Mouse (Mus musculus) kidney, embryonic 14.5 days (tissue): Measurements from ENCODE around the gene Gtf2ird2. TPM values are rescaled to one million over a fixed set of nuclear protein-coding genes. Genes with fewer than 3 reads are reported as not detected.

Experiments
- ATAC-seq: fragments of 200-750 bp; cut with Nextera tagmentation; 2 replicates; pipeline ENCODE4 v1.8.0; 2017; ENCODE audit warnings: moderate number of reproducible peaks, mild to moderate bottlenecking, moderate TSS enrichment, moderate library complexity; ENCODE audit not compliant: low FRiP score, low TSS enrichment
- H3K27ac ChIP-seq: fragments of 300-500 bp; sonication (generic); 2 replicates; pipeline ENCODE4 v1.5.1; 2014; ENCODE audit warnings: low read depth, mild to moderate bottlenecking, low read length, moderate library complexity, mixed read lengths
- H3K27me3 ChIP-seq: fragments of 300-500 bp; sonication (generic); 2 replicates; pipeline ENCODE4 v1.6.1; 2014; ENCODE audit warnings: mild to moderate bottlenecking, low read length; ENCODE audit not compliant: control insufficient read depth, insufficient read depth
- H3K36me3 ChIP-seq: fragments of 300-500 bp; sonication (generic); 2 replicates; pipeline ENCODE4 v1.6.1; 2014; ENCODE audit warnings: low read length, mixed read lengths; ENCODE audit not compliant: control insufficient read depth, insufficient read depth
- H3K4me1 ChIP-seq: fragments of 300-500 bp; sonication (generic); 2 replicates; pipeline ENCODE4 v1.6.1; 2014; ENCODE audit warnings: low read length, mixed read lengths; ENCODE audit not compliant: control insufficient read depth, insufficient read depth
- H3K4me2 ChIP-seq: fragments of 300-500 bp; sonication (generic); replicated peaks from 2 replicates; pipeline ENCODE4 v1.6.1; 2014; ENCODE audit warnings: low read depth, mild to moderate bottlenecking, low read length
- H3K4me3 ChIP-seq: fragments of 300-500 bp; sonication (generic); 2 replicates; pipeline ENCODE4 v1.5.1; 2014; ENCODE audit warnings: mild to moderate bottlenecking, low read length
- H3K9ac ChIP-seq: fragments of 300-500 bp; sonication (generic); 2 replicates; pipeline ENCODE4 v1.6.1; 2014; ENCODE audit warnings: low read depth, mild to moderate bottlenecking, low read length, moderate library complexity
- H3K9me3 ChIP-seq: fragments of 300-500 bp; sonication (generic); 2 replicates; pipeline ENCODE4 v1.6.1; 2016; ENCODE audit warnings: low read length; ENCODE audit not compliant: control insufficient read depth
- WGBS: fragments of 180-500 bp; shearing (Covaris S2); extraction: QIAGEN DNeasy Blood & Tissue Kit; methylation state at CpG from one replicate; pipeline ENCODE4 v1.1.7; 2014; 5-methylcytosine and 5-hydroxymethylcytosine counted together
- polyA plus RNA-seq: library from polyadenylated mRNA; unstranded; fragments of >200 nt; fragmentation: Nextera tagmentation; extraction: Ambion mirVana; gene quantifications from 2 replicates; pipeline ENCODE4 v1.2.1, GENCODE M21; 2014

Gtf2ird2 gene
- polyA plus RNA-seq, 1 experiment from 2014 or later, result 9.2 TPM

DNA sequence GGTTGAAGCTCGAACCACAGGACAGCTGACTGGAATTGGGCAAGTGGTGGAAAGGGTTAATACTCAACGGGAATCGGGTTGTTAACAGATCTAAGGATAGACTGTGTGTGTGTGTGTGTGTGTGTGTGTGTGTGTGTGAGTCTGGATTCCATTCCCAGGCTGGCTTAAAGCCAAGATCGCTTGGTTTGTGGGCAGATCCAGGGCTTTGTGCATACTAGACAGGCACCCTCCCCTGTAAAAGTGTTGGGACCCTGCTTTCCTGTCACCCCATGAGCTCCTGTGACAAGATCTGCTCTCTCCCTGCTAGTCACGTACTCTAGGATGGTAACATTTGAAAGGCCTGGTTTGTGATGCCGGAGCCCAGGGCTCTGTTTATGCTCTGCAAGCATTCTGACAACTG, 51.3 kb downstream of the Gtf2ird2 start:
- Histone ChIP-seq H3K4me3 (no peak overlapping the region), H3K4me1 (0 out of 2 replicates have a peak, but pooled peaks cover 14% of the 10 kb centered on the region), H3K27ac (peak overlapping the region; percentile 2; the same call in 1 of the 2 replicates), H3K27me3 (no peaks in the 10 kb centered on the region), H3K9me3 (no peaks in the 10 kb centered on the region), H3K9ac (no peak overlapping the region), H3K36me3 (peaks cover 44% of the 10 kb centered on the region), H3K4me2 (no peak overlapping the region)
- WGBS, result 43% methylated on average over 6 of the region's 6 CpGs
- no peak for ATAC-seq

GRCm38 (mm10) chr5:134236241-134236640, 52.4 kb downstream of the Gtf2ird2 start:
- WGBS, result 77% methylated on average over 3 of the region's 3 CpGs
- no peaks in the 10 kb centered on the region for H3K9me3 ChIP-seq
- peaks cover 55% of the 10 kb centered on the region for H3K36me3 ChIP-seq
- H3K4me3 ChIP-seq, result no peak overlapping the region
- ATAC-seq, result no peak
- no peaks in the 10 kb centered on the region for H3K27me3 ChIP-seq
- H3K27ac ChIP-seq, result no peak overlapping the region
- H3K4me2 ChIP-seq, result no peak overlapping the region
- no peak overlapping the region for H3K9ac ChIP-seq
- 0 out of 2 replicates have a peak, but pooled peaks cover 14% of the 10 kb centered on the region for H3K4me1 ChIP-seq

DNA sequence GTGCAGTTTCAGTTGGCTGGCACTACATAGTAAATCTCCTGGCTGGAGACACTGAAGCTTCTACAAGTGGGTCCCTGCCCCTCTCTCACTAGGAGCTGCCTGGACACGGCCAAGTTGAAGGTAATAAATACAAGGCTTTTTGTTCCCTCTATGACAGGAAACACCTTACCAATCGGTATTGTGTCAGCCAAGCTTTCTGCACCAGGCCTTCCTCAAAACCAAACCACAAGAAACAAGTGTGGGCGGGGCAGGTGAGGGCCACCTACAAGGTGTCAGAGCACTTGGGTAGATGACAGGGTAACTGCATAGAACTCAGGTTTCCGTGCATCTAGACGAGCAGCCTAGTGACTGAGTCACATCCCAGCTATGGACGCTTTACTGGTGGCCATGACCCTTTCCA, 53.0 kb downstream of the Gtf2ird2 start:
- no peak for ATAC-seq

DNA sequence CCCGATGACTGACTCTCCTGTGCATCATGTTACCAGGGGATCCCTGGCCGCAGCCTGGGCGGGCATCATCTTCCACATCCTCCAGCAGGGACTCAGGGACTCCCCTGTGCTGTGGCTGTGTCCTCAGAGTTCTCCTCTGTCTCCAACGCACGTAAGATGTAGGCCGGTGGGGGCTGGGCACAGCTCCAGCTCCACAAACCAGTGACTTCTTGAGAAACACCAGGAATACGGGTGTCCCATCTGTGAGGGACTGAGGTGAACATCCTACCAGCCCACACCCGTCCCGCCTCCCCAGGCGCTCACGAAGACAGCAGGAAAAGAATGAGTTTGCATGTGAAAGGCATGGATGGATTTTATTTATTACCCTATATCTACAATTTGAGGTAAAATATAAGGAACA, 53.7 kb downstream of the Gtf2ird2 start:
- Histone ChIP-seq H3K27me3 (no peaks in the 10 kb centered on the region), H3K4me1 (0 out of 2 replicates have a peak, but pooled peaks cover 11% of the 10 kb centered on the region), H3K27ac (no peak overlapping the region), H3K36me3 (peaks cover 68% of the 10 kb centered on the region), H3K9ac (no peak overlapping the region), H3K4me3 (no peak overlapping the region), H3K4me2 (no peak overlapping the region), H3K9me3 (no peaks in the 10 kb centered on the region)
- ATAC-seq, result no peak
- WGBS, result 89% methylated on average over 11 of the region's 11 CpGs

More for the DNA sequence above, 53.0 kb downstream of the Gtf2ird2 start:
- peaks cover 60% of the 10 kb centered on the region for H3K36me3 ChIP-seq
- no peak overlapping the region for H3K4me2 ChIP-seq
- H3K27ac ChIP-seq, result no peak overlapping the region
- H3K9ac ChIP-seq, result no peak overlapping the region
- no peaks in the 10 kb centered on the region for H3K9me3 ChIP-seq
- H3K27me3 ChIP-seq, result no peaks in the 10 kb centered on the region
- 75% methylated on average over 6 of the region's 6 CpGs for whole genome bisulfite sequencing
- no peak overlapping the region for H3K4me3 ChIP-seq
- 0 out of 2 replicates have a peak, but pooled peaks cover 14% of the 10 kb centered on the region for H3K4me1 ChIP-seq

GRCm38 (mm10) chr5:134237936-134238760, 54.3 kb downstream of the Gtf2ird2 start:
- Histone ChIP-seq H3K27me3 (no peaks in the 10 kb centered on the region), H3K4me3 (no peak overlapping the region), H3K4me1 (0 out of 2 replicates have a peak, but pooled peaks cover 5% of the 10 kb centered on the region), H3K9ac (no peak overlapping the region), H3K27ac (no peak overlapping the region), H3K36me3 (peaks cover 74% of the 10 kb centered on the region), H3K4me2 (no peak overlapping the region), H3K9me3 (no peaks in the 10 kb centered on the region)
- 83% methylated on average over 28 of the region's 28 CpGs for WGBS
- ATAC-seq, result no peak; the same call in 1 of the 2 replicates

- H3K9me3 ChIP-seq, result no peaks in the 10 kb centered on the region
- WGBS, result 85% methylated on average over 5 of the region's 5 CpGs
- H3K27ac ChIP-seq, result no peak overlapping the region
- H3K4me2 ChIP-seq, result no peak overlapping the region
- peaks cover 100% of the 10 kb centered on the region for H3K36me3 ChIP-seq
- H3K9ac ChIP-seq, result no peak overlapping the region
- H3K27me3 ChIP-seq, result no peaks in the 10 kb centered on the region
- no peak overlapping the region for H3K4me3 ChIP-seq
- no peak for ATAC-seq
- H3K4me1 ChIP-seq, result no peaks in the 10 kb centered on the region
These were observed 58.0 kb downstream of the Gtf2ird2 start for GRCm38 (mm10) chr5:134241831-134242230.

DNA sequence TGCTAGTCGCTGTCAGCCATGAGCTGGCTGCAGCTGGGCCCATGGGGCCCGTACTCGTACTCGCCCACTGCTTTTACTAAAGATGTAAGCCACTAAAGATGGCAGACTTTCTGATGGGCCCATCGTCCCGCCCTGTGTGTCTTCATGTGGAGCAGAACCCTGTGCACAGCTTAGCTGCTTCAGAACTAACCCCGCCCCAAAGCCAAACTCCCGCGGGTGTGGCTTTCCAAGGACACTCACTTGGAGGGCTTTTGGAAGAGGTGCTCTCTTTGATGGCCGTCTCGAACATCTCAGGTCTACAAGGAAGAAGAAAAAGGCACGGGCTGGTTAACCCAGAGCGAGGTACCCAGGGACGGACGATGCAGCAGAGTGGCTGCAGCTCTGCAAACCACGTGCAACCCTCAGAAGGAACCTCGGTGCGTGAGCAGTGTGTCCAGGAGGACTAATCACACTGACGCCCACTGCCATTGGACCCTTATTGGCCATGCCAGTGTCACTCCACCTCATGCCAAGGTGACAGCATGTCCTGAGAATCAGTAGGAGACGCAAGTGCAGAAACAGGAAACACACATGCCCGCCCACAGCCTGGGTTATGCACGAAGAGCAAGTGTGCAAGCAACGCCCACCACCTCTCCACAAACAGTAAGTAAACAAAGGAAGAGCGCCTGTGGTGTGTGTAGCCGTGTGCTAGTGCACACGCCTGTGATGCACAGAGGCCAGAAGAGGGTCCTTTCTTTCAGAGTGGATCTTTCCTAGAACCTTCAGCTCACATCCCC, 60.0 kb downstream of the Gtf2ird2 start:
- no peaks in the 10 kb centered on the region for H3K4me1 ChIP-seq
- H3K27me3 ChIP-seq, result no peaks in the 10 kb centered on the region
- no peak overlapping the region for H3K27ac ChIP-seq
- peaks cover 100% of the 10 kb centered on the region for H3K36me3 ChIP-seq
- H3K9me3 ChIP-seq, result no peaks in the 10 kb centered on the region
- no peak for ATAC-seq
- no peak overlapping the region for H3K4me2 ChIP-seq
- 92% methylated on average over 26 of the region's 26 CpGs for WGBS
- no peak overlapping the region for H3K4me3 ChIP-seq
- H3K9ac ChIP-seq, result no peak overlapping the region

GRCm38 (mm10) chr5:134244890-134245289, 61.1 kb downstream of the Gtf2ird2 start:
- no peak for ATAC-seq
- no peaks in the 10 kb centered on the region for H3K9me3 ChIP-seq

GRCm38 (mm10) chr5:134246146-134246545, 62.3 kb downstream of the Gtf2ird2 start:
- 94% methylated on average over 5 of the region's 5 CpGs for WGBS
- Histone ChIP-seq H3K4me1 (no peaks in the 10 kb centered on the region), H3K4me3 (no peak overlapping the region), H3K9me3 (no peaks in the 10 kb centered on the region), H3K27me3 (no peaks in the 10 kb centered on the region), H3K9ac (no peak overlapping the region), H3K27ac (no peak overlapping the region), H3K36me3 (peaks cover 96% of the 10 kb centered on the region), H3K4me2 (no peak overlapping the region)
- ATAC-seq, result no peak

More at GRCm38 (mm10) chr5:134244890-134245289, 61.1 kb downstream of the Gtf2ird2 start:
- Histone ChIP-seq H3K36me3 (peaks cover 100% of the 10 kb centered on the region), H3K27me3 (no peaks in the 10 kb centered on the region), H3K4me3 (no peak overlapping the region), H3K27ac (no peak overlapping the region), H3K4me1 (no peaks in the 10 kb centered on the region), H3K9ac (no peak overlapping the region), H3K4me2 (no peak overlapping the region)
- WGBS, result 86% methylated on average over 5 of the region's 5 CpGs
